Mouse (Mus musculus) liver, embryonic 14.5 days (tissue): ENCODE results near the gene Kank3. TPM values are rescaled to one million over a fixed set of nuclear protein-coding genes. Genes with fewer than 3 reads are reported as not detected.
"Not testable (repeated sequence)": the region's sequence is repeated elsewhere in the genome, so short reads cannot be mapped to it uniquely, and the experiment has no call there.

ENCODE experiments used
- ATAC-seq: fragments of 200-750 bp; cut with Nextera tagmentation; 2 replicates; pipeline ENCODE4 v1.8.0; 2017; ENCODE audit warnings: moderate number of reproducible peaks, mild to moderate bottlenecking, moderate library complexity; ENCODE audit not compliant: insufficient read depth
- DNase-seq, 3 experiments: peaks; one replicate each; pipeline ENCODE4 v3.0.0-alpha.2; 2012 to 2013; ENCODE audit warnings: low read depth in 3 of 3, low spot score in 3 of 3
- H3K27ac ChIP-seq: fragments of 300-500 bp; sonication (generic); 2 replicates; pipeline ENCODE4 v1.5.1; 2014; ENCODE audit warnings: moderate library complexity, mild to moderate bottlenecking, control low read depth, inconsistent platforms
- H3K27me3 ChIP-seq: fragments of 300-500 bp; sonication (generic); 2 replicates; pipeline ENCODE4 v1.6.1; 2014; ENCODE audit warnings: mild to moderate bottlenecking, low read length, moderate library complexity; ENCODE audit not compliant: control insufficient read depth, insufficient read depth
- H3K36me3 ChIP-seq: fragments of 300-500 bp; sonication (generic); replicated peaks from 2 replicates; pipeline ENCODE4 v1.6.1; 2014; ENCODE audit warnings: low read depth; ENCODE audit not compliant: control insufficient read depth, insufficient read depth
- H3K4me1 ChIP-seq, 2 experiments: fragments of 200-500 bp in 1 of 2; fragments of 300-500 bp in 1 of 2; sonication (generic) in 1 of 2; replicated peaks; 2 replicates each; pipeline ENCODE4 v1.6.1; 2012 to 2014; ENCODE audit warnings: antibody characterized with exemption in 1 of 2, inconsistent platforms in 1 of 2, low read length in 1 of 2; ENCODE audit not compliant: control insufficient read depth in 2 of 2, insufficient read depth in 2 of 2
- H3K4me2 ChIP-seq: fragments of 300-500 bp; sonication (generic); 2 replicates; pipeline ENCODE4 v1.6.1; 2014; ENCODE audit warnings: low read depth, mild to moderate bottlenecking, control low read depth, moderate library complexity
- H3K4me3 ChIP-seq, 2 experiments: fragments of 200-500 bp in 1 of 2; fragments of 300-500 bp in 1 of 2; sonication (generic) in 1 of 2; 2 replicates each; pipeline ENCODE4 v1.5.1; 2012 to 2014; ENCODE audit warnings: low read depth in 2 of 2, low read length in 2 of 2, mild to moderate bottlenecking in 2 of 2, control low read depth in 1 of 2, inconsistent platforms in 1 of 2, moderate library complexity in 1 of 2; ENCODE audit not compliant: insufficient read depth in 1 of 2
- H3K9ac ChIP-seq: fragments of 300-500 bp; sonication (generic); replicated peaks from 2 replicates; pipeline ENCODE4 v1.6.1; 2014; ENCODE audit warnings: mild to moderate bottlenecking, control low read depth, moderate library complexity
- H3K9me3 ChIP-seq: fragments of 300-500 bp; sonication (generic); 2 replicates; pipeline ENCODE4 v1.6.1; 2016; ENCODE audit warnings: low read length, mixed read lengths; ENCODE audit not compliant: control insufficient read depth
- CTCF ChIP-seq: IDR thresholded peaks from 2 replicates; pipeline ENCODE4 v1.5.1; 2016; ENCODE audit warnings: antibody characterized with exemption, low read depth, control low read depth
- EP300 ChIP-seq: IDR thresholded peaks from 2 replicates; pipeline ENCODE4 v1.6.1; 2016; ENCODE audit warnings: antibody characterized with exemption, low read depth
- WGBS: fragments of 180-500 bp; shearing (Covaris S2); extraction: QIAGEN DNeasy Blood & Tissue Kit; methylation state at CpG from one replicate; pipeline ENCODE4 v1.1.7; 2014; ENCODE audit not compliant: insufficient replicate concordance; 5-methylcytosine and 5-hydroxymethylcytosine counted together
- polyA plus RNA-seq, 2 experiments: library from polyadenylated mRNA; depleted of rRNA in 1 of 2; stranded (reverse) in 1 of 2; unstranded in 1 of 2; fragments of >200 nt; fragmentation: Nextera tagmentation in 1 of 2; extraction: Ambion mirVana in 1 of 2; gene quantifications; 2 replicates each; pipeline versions ENCODE4 v1.2.1 to v1.2.3; 2012 to 2014

Gene Kank3
- polyA plus RNA-seq, 2 experiments: 7.3 to 7.6 TPM

GRCm38 (mm10) chr17:33822436-33822959 is 12.2 kb downstream of the Kank3 start:
- 65% methylated on average over 1 of the region's 1 CpGs for WGBS
- Histone ChIP-seq H3K27ac (no peak overlapping the region), H3K4me1 (peaks cover 11 to 22% of the 10 kb centered on the region in 2 experiments), H3K36me3 (peaks cover 29% of the 10 kb centered on the region), H3K4me2 (peak overlapping the region; percentile 90), H3K9ac (peak overlapping the region; percentile 5; the same call in 1 of the 2 replicates), H3K4me3 (peak overlapping the region in 1 of 2 experiments; percentile 8; a peak in 2 of 4 replicates), H3K27me3 (no peaks in the 10 kb centered on the region), H3K9me3 (no peaks in the 10 kb centered on the region)
- ATAC-seq (no peak), DNase-seq (no peak)
- TF ChIP-seq CTCF: no peak
- no peak for TF ChIP-seq EP300

DNA sequence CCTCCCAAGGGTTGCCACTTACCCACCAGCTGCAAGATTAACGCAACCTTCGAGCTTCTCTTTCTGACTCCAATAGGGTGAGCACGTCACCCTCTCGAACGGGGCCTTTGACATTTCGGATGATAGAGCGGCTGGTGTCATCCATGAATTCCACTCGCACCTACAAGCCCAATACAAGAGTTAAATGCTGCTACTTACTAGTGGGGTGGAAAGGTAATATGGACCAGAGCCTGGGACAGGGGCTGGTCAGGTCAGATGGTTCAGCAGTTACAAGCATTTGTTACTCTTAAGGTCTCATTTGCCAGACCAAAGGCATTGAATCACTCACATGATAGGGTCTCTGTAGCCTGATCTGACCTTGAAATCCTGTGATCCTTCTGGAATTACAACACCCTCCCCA is 12.9 kb downstream of the Kank3 start:
- H3K4me1 ChIP-seq: peaks cover 7 to 18% of the 10 kb centered on the region in 2 experiments
- not testable (repeated sequence) for H3K27me3 ChIP-seq, DNase-seq, H3K9me3 ChIP-seq, ATAC-seq
- peak overlapping the region; percentile 81 for H3K9ac ChIP-seq
- peak overlapping the region; percentile 48 for H3K27ac ChIP-seq
- WGBS: 56% methylated on average over 8 of the region's 8 CpGs
- H3K4me3 ChIP-seq: peak overlapping the region; percentile 72 to 95
- peak overlapping the region; percentile 90 for H3K4me2 ChIP-seq
- H3K36me3 ChIP-seq: peaks cover 29% of the 10 kb centered on the region

GRCm38 (mm10) chr17:33824084-33824996 is 14.0 kb downstream of the Kank3 start, which contains the start of the genes Rps28 and Ndufa7:
TSS of gene Rps28 (minus strand) at chr17:33824562.
TSS of gene Ndufa7 (plus strand) at chr17:33824572.
- no peaks in the 10 kb centered on the region for H3K9me3 ChIP-seq
- peak; percentile 92 to 94 (median 92) for DNase-seq
- no peaks in the 10 kb centered on the region for H3K27me3 ChIP-seq
- peak within 1 kb of the TSS; percentile 72 to 95 for H3K4me3 ChIP-seq
- peak within 1 kb of the TSS; percentile 90 for H3K9ac ChIP-seq
- H3K4me1 ChIP-seq: peaks cover 7 to 19% of the 10 kb centered on the region in 2 experiments
- under 1% methylated on average over 51 of the region's 51 CpGs for WGBS
- peak within 1 kb of the TSS; percentile 72 for H3K27ac ChIP-seq
- TF ChIP-seq EP300 (peak; percentile 76), CTCF (no peak)
- H3K36me3 ChIP-seq: peaks cover 26% of the 10 kb centered on the region
- peak; percentile 91 for ATAC-seq
- H3K4me2 ChIP-seq: peak within 1 kb of the TSS; percentile 90

DNA sequence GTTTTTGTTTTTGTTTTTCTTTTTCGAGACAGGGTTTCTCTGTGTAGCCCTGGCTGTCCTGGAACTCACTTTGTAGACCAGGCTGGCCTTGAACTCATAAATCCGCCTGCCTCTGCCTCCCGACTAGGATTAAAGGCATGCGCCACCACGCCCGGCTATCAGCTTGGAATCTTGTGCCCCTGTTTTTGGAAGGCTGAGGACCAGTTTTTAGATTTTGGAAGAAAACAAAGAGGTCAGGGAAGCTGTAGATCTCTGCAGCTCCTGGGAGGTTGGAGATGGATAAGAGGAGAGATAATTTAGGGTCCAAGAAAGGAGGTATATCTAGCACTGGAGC is 14.6 kb downstream of the Kank3 start:
- peaks cover 26% of the 10 kb centered on the region for H3K36me3 ChIP-seq
- peak overlapping the region; percentile 90 for H3K9ac ChIP-seq
- WGBS: 3% methylated on average over 6 of the region's 6 CpGs
- DNase-seq, ATAC-seq, H3K9me3 ChIP-seq, H3K27me3 ChIP-seq: not testable (repeated sequence)
- H3K4me1 ChIP-seq: peaks cover 7 to 19% of the 10 kb centered on the region in 2 experiments
- peak overlapping the region; percentile 90 for H3K4me2 ChIP-seq
- H3K27ac ChIP-seq: peak overlapping the region; percentile 72
- peak overlapping the region; percentile 72 to 88 for H3K4me3 ChIP-seq

- TF ChIP-seq CTCF (no peak), EP300 (no peak)
- ATAC-seq (no peak), DNase-seq (no peak)
- Histone ChIP-seq H3K36me3 (peaks cover 30% of the 10 kb centered on the region), H3K4me2 (peak overlapping the region; percentile 90), H3K27ac (no peak overlapping the region), H3K27me3 (no peaks in the 10 kb centered on the region), H3K4me1 (peaks cover 7 to 19% of the 10 kb centered on the region in 2 experiments), H3K4me3 (peak overlapping the region; percentile 15 to 72), H3K9me3 (no peaks in the 10 kb centered on the region), H3K9ac (peak overlapping the region; percentile 90)
- WGBS: 76% methylated on average over 8 of the region's 8 CpGs
Observed at GRCm38 (mm10) chr17:33825462-33825861, 15.1 kb downstream of the Kank3 start.
